Mouse (Mus musculus) lung, adult 2 months (tissue): ENCODE results near the gene Nfyc. TPM values are rescaled to one million over a fixed set of nuclear protein-coding genes. Genes with fewer than 3 reads are reported as not detected.

ENCODE experiments used
- DNase-seq: peaks from one replicate; pipeline ENCODE4 v3.0.0; 2022
- H3K4me1 ChIP-seq: fragments of 200-500 bp; 2 replicates; pipeline ENCODE4 v1.6.1; 2011; ENCODE audit warnings: low read length; ENCODE audit not compliant: control insufficient read depth, insufficient read depth
- H3K4me3 ChIP-seq: fragments of 200-500 bp; replicated peaks from 2 replicates; pipeline ENCODE3; 2011; ENCODE audit warnings: low read depth, mild to moderate bottlenecking, control low read depth, low read length; ENCODE audit errors: extremely low read depth
- CTCF ChIP-seq: fragments of 200-500 bp; IDR thresholded peaks from 2 replicates; pipeline ENCODE4 v1.5.1; 2011; ENCODE audit warnings: mild to moderate bottlenecking, low read length, control low read depth; ENCODE audit not compliant: insufficient read depth
- POLR2A ChIP-seq: fragments of 200-500 bp; IDR thresholded peaks from 2 replicates; pipeline ENCODE4 v1.6.1; 2011; ENCODE audit warnings: low read depth, mild to moderate bottlenecking, control low read depth, low read length, borderline replicate concordance; ENCODE audit errors: extremely low read depth
- WGBS: fragments of 180-500 bp; shearing (Covaris S2); methylation state at CpG from one replicate; pipeline ENCODE4 v1.1.7; 2018; 5-methylcytosine and 5-hydroxymethylcytosine counted together
- polyA plus RNA-seq: library from polyadenylated mRNA; depleted of rRNA; stranded (reverse); fragments of >200 nt; gene quantifications from 2 replicates; pipeline ENCODE4 v1.2.3, GENCODE M21; 2012; rRNA removed

Nfyc gene
- polyA plus RNA-seq = 120 and 143 TPM in 2 replicates

- 86% methylated on average over 4 of the region's 4 CpGs for WGBS
- Histone ChIP-seq H3K4me1 (no peaks in the 10 kb centered on the region; the same call in 1 of the 2 replicates), H3K4me3 (no peak within 1 kb of the TSS)
- no peak for DNase-seq
- TF ChIP-seq POLR2A (no peak), CTCF (no peak)
Observed at GRCm38 (mm10) chr4:120831472-120831871, at the start of gene Nfyc. TSS of gene Nfyc (minus strand) at chr4:120831572.

GRCm38 (mm10) chr4:120880731-120881432, 49.5 kb upstream of the Nfyc start:
- TF ChIP-seq CTCF (no peak), POLR2A (no peak)
- peaks cover 6% of the 10 kb centered on the region; the same call in 1 of the 2 replicates for H3K4me1 ChIP-seq
- DNase-seq = no peak
- no peak overlapping the region for H3K4me3 ChIP-seq
- WGBS = 44% methylated on average over 6 of the region's 6 CpGs

- H3K4me3 ChIP-seq = no peak overlapping the region
- H3K4me1 ChIP-seq = no peaks in the 10 kb centered on the region
- no peak for DNase-seq
- TF ChIP-seq POLR2A = no peak
- WGBS = 32% methylated on average over 4 of the region's 4 CpGs
Observed at GRCm38 (mm10) chr4:120879386-120879785, 48.0 kb upstream of the Nfyc start.

GRCm38 (mm10) chr4:120878728-120879127, 47.4 kb upstream of the Nfyc start:
- no peak for DNase-seq
- Histone ChIP-seq H3K4me3 (no peak overlapping the region), H3K4me1 (no peaks in the 10 kb centered on the region)
- no peak for TF ChIP-seq CTCF
- no peak for TF ChIP-seq POLR2A
- WGBS = 75% methylated on average over 3 of the region's 3 CpGs

- TF ChIP-seq POLR2A (no peak), CTCF (no peak)
- WGBS = 50% methylated on average over 3 of the region's 3 CpGs
- no peak overlapping the region for H3K4me3 ChIP-seq
Observed at GRCm38 (mm10) chr4:120875961-120876360, 44.6 kb upstream of the Nfyc start.

GRCm38 (mm10) chr4:120870262-120870748, 38.9 kb upstream of the Nfyc start:
- no peak for DNase-seq
- Histone ChIP-seq H3K4me1 (no peaks in the 10 kb centered on the region), H3K4me3 (no peak overlapping the region)
- 52% methylated on average over 7 of the region's 7 CpGs for WGBS
- TF ChIP-seq POLR2A (no peak), CTCF (no peak)

More at GRCm38 (mm10) chr4:120875961-120876360, 44.6 kb upstream of the Nfyc start:
- H3K4me1 ChIP-seq = no peaks in the 10 kb centered on the region
- DNase-seq = no peak

- Histone ChIP-seq H3K4me3 (no peak overlapping the region), H3K4me1 (no peaks in the 10 kb centered on the region)
- no peak for DNase-seq
- TF ChIP-seq CTCF = no peak
- TF ChIP-seq POLR2A = no peak
- 69% methylated on average over 3 of the region's 3 CpGs for WGBS
Observed at GRCm38 (mm10) chr4:120868988-120869387, 37.6 kb upstream of the Nfyc start.

- TF ChIP-seq POLR2A = no peak
- TF ChIP-seq CTCF = no peak
- WGBS = 58% methylated on average over 5 of the region's 5 CpGs
- Histone ChIP-seq H3K4me1 (no peaks in the 10 kb centered on the region), H3K4me3 (no peak overlapping the region)
- no peak for DNase-seq
Observed at GRCm38 (mm10) chr4:120868246-120868645, 36.9 kb upstream of the Nfyc start.

GRCm38 (mm10) chr4:120866211-120866610, 34.8 kb upstream of the Nfyc start:
- Histone ChIP-seq H3K4me1 (no peaks in the 10 kb centered on the region), H3K4me3 (no peak overlapping the region)
- TF ChIP-seq CTCF (no peak), POLR2A (no peak)
- no peak for DNase-seq
- 13% methylated on average over 6 of the region's 6 CpGs for WGBS

GRCm38 (mm10) chr4:120859865-120860264, 28.5 kb upstream of the Nfyc start:
- no peak overlapping the region for H3K4me3 ChIP-seq
- no peak for DNase-seq
- H3K4me1 ChIP-seq = no peaks in the 10 kb centered on the region
- no peak for TF ChIP-seq CTCF
- TF ChIP-seq POLR2A = no peak
- WGBS = 49% methylated on average over 7 of the region's 7 CpGs
